Mouse (Mus musculus): Measurements from ENCODE around the gene C530025M09Rik. TPM values are rescaled to one million over a fixed set of nuclear protein-coding genes. Genes with fewer than 3 reads are reported as not detected.

The C530025M09Rik gene
- polyA plus RNA-seq (2015; fragmentation: Nextera tagmentation; extraction: Ambion mirVana) = not detected in 2 replicates

DNA sequence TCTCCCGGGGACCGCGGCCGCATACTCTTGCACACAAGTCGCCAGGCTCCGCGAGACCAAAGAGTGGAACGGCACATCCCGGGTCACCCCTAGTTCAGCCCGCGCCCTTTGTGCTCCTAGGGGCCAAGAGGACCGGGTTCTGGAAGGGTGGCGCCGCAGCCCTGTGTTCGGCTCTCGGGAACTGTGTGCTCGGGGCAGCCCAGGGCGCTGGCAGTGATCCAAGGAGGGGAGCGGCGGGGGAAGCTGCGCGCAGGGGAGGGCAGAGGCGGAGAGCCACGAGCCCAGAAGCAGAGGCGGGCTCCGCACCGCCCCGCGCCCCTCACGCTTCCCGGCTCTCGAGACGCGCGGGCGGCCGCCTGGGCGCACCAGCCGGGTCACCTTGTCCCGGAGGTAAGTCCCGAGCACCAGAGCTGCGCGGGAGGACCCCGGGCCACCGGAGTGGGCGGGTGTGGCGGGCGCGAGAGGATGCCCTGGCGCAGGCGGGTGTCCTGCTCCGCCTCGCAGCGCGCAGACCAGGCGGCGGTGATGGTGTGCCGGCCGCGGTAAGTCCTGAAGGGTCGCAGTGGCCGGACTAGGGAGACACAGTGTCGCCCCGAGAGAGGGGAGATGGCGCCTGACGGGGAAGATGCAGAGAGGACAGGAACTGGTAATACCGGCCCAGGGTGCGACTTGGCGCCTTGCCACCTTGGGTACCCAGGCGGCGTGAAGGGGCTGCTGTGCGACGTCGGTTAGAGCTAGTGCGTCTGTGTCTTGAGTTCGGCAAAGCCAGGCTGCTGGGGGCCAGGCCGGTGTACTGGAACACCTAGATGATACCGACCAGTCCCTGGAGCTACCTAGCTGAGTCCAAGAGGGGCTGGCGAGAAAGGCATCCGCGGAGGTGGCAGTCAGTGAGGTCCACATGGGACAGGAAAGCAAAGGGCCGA is at the start of gene C530025M09Rik:
Gene C530025M09Rik, minus strand, starts transcription at position 678 of the 923 bp plus-strand sequence.
- H3K9ac ChIP-seq = peak within 1 kb of the TSS; percentile 15
- peak within 1 kb of the TSS; percentile 97 for H3K4me2 ChIP-seq
- H3K4me1 ChIP-seq = peaks cover 26% of the 10 kb centered on the region
- H3K9me3 ChIP-seq = no peaks in the 10 kb centered on the region
- peaks cover 41% of the 10 kb centered on the region for H3K27me3 ChIP-seq
- WGBS = under 1% methylated on average over 79 of the region's 82 CpGs
- H3K36me3 ChIP-seq = no peaks in the 10 kb centered on the region
- H3K4me3 ChIP-seq = peak within 1 kb of the TSS; percentile 55
- no peak within 1 kb of the TSS for H3K27ac ChIP-seq
- ATAC-seq (ENCODE audit: insufficient number of reproducible peaks, low FRiP score, low TSS enrichment, low read depth) = peak; percentile 60; the same call in 1 of the 2 replicates

- no peak overlapping the region for H3K9ac ChIP-seq
- no peak overlapping the region for H3K27ac ChIP-seq
- H3K4me1 ChIP-seq = no peaks in the 10 kb centered on the region
- no peaks in the 10 kb centered on the region for H3K9me3 ChIP-seq
- no peak for ATAC-seq (ENCODE audit: insufficient number of reproducible peaks, low FRiP score, low TSS enrichment, low read depth)
- H3K4me2 ChIP-seq = no peak overlapping the region
- H3K4me3 ChIP-seq = no peak overlapping the region
- H3K27me3 ChIP-seq = no peaks in the 10 kb centered on the region
- 72% methylated on average over 2 of the region's 2 CpGs for WGBS
- no peaks in the 10 kb centered on the region for H3K36me3 ChIP-seq
These were observed 46.9 kb upstream of the C530025M09Rik start for GRCm38 (mm10) chr2:149877954-149878353.

- no peak for ATAC-seq (ENCODE audit: insufficient number of reproducible peaks, low FRiP score, low TSS enrichment, low read depth)
- no peak overlapping the region for H3K27ac ChIP-seq
- no peak overlapping the region for H3K4me2 ChIP-seq
- 85% methylated on average over 3 of the region's 3 CpGs for WGBS
- H3K27me3 ChIP-seq = no peaks in the 10 kb centered on the region
- H3K9me3 ChIP-seq = no peaks in the 10 kb centered on the region
- H3K9ac ChIP-seq = no peak overlapping the region
- H3K4me3 ChIP-seq = no peak overlapping the region
- no peaks in the 10 kb centered on the region for H3K4me1 ChIP-seq
- H3K36me3 ChIP-seq = no peaks in the 10 kb centered on the region
These were observed 42.3 kb upstream of the C530025M09Rik start for GRCm38 (mm10) chr2:149873346-149873745.

DNA sequence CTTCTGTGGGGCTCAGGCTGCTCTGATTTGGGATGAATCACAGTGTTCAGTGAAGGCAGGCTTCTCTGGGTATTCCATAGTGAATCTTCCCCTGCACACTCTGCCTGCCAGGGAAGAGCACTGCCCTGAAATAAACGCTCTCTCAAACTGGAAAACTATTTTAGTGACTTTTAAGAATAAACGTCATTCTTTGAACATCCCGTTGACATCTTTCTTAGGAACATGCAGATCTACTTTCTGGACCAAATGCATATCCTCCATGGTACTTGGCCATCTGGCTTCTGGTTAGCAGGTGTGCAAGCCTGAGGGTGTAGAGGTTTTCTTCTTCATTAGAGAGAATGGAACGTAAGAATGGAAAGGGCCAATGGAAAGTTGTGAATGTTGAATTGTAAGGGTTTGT is 41.5 kb upstream of the C530025M09Rik start:
- Histone ChIP-seq H3K36me3 (no peaks in the 10 kb centered on the region), H3K4me3 (no peak overlapping the region), H3K27me3 (no peaks in the 10 kb centered on the region), H3K9ac (no peak overlapping the region), H3K27ac (no peak overlapping the region), H3K4me2 (no peak overlapping the region), H3K9me3 (no peaks in the 10 kb centered on the region), H3K4me1 (no peaks in the 10 kb centered on the region)
- 78% methylated on average over 4 of the region's 4 CpGs for WGBS
- no peak for ATAC-seq (ENCODE audit: insufficient number of reproducible peaks, low FRiP score, low TSS enrichment, low read depth)

DNA sequence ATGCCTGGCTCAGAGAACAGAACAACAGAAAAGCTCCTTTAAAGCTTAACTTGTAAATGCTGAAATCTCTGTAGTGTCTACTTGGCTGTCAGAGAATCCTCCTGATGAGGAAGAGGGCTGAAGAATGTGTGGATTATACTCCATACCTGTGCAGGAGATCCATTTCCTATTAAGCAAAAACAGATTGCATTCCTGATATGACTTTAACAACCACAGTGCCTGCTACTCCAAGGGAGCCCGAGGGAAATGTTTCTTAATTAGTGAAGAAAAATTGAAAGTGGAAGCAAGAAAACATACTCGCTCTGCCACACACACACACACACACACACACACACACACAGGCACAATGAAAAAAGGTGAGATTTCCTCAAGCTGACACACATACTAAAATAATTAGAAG is 39.5 kb upstream of the C530025M09Rik start:
- ATAC-seq (ENCODE audit: insufficient number of reproducible peaks, low FRiP score, low TSS enrichment, low read depth) = no peak
- H3K27ac ChIP-seq = no peak overlapping the region
- H3K36me3 ChIP-seq = no peaks in the 10 kb centered on the region
- no peaks in the 10 kb centered on the region for H3K4me1 ChIP-seq
- H3K4me3 ChIP-seq = no peak overlapping the region
- WGBS = 33% methylated on average over 2 of the region's 2 CpGs
- H3K27me3 ChIP-seq = no peaks in the 10 kb centered on the region
- no peak overlapping the region for H3K4me2 ChIP-seq
- H3K9me3 ChIP-seq = no peaks in the 10 kb centered on the region
- no peak overlapping the region for H3K9ac ChIP-seq

DNA sequence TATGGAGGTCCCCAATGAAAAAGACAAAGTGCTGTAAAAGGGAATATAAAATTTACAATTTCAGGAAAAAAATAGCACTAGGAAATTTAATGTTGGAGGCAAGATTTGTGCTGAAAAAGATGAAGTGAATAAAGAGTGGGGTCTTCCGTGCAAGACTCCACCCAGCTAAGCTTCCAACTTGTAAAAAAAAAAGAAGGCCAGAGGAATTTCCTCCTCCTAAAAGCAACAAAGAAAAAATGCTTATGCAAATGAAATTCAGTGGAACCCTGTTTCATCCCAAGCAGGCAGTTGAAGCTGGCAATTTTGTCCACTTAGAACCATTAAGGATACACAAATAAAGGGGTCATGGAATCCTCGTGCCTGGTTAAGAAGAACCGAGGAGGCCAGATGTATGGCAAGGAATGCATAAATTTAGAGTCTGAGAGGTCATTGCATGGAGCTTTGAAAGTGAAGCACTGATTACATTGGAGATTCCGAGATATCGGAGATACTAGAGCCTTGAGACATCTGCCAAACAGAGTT is 35.0 kb upstream of the C530025M09Rik start:
- H3K4me3 ChIP-seq = no peak overlapping the region
- H3K9ac ChIP-seq = no peak overlapping the region
- H3K36me3 ChIP-seq = no peaks in the 10 kb centered on the region
- H3K4me1 ChIP-seq = no peaks in the 10 kb centered on the region
- H3K4me2 ChIP-seq = no peak overlapping the region
- no peaks in the 10 kb centered on the region for H3K27me3 ChIP-seq
- no peaks in the 10 kb centered on the region for H3K9me3 ChIP-seq
- no peak for ATAC-seq (ENCODE audit: insufficient number of reproducible peaks, low FRiP score, low TSS enrichment, low read depth)
- WGBS = 77% methylated on average over 5 of the region's 5 CpGs
- no peak overlapping the region for H3K27ac ChIP-seq

- H3K4me1 ChIP-seq = no peaks in the 10 kb centered on the region
- no peak for ATAC-seq (ENCODE audit: insufficient number of reproducible peaks, low FRiP score, low TSS enrichment, low read depth)
- 83% methylated on average over 3 of the region's 3 CpGs for WGBS
- no peaks in the 10 kb centered on the region for H3K27me3 ChIP-seq
- H3K4me2 ChIP-seq = no peak overlapping the region
- H3K27ac ChIP-seq = no peak overlapping the region
- no peaks in the 10 kb centered on the region for H3K9me3 ChIP-seq
- no peak overlapping the region for H3K9ac ChIP-seq
- H3K4me3 ChIP-seq = no peak overlapping the region
- no peaks in the 10 kb centered on the region for H3K36me3 ChIP-seq
These were observed 30.0 kb upstream of the C530025M09Rik start for GRCm38 (mm10) chr2:149861002-149861401.

DNA sequence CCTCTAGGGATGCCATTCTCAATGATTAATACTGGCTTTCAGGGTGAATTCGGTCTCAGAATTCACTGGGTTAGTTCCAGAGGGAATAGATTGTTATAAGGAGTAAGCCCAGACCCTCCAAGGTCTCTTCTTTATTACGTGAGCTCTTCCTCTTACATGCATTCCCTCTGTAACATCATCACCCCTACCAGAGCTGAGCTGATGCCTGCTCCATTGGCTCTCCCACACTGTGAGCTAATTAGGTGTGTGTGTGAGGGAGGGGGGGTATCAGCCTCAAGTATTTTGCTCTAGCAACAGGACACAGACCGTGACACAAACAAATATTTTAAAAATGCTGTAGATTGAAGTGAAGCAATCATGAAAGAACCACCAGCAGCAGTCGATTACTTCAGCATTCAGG is 17.8 kb upstream of the C530025M09Rik start:
- Histone ChIP-seq H3K4me3 (no peak overlapping the region), H3K36me3 (no peaks in the 10 kb centered on the region), H3K4me1 (no peaks in the 10 kb centered on the region), H3K9me3 (no peaks in the 10 kb centered on the region), H3K4me2 (no peak overlapping the region), H3K9ac (no peak overlapping the region), H3K27me3 (no peaks in the 10 kb centered on the region), H3K27ac (no peak overlapping the region)
- WGBS = 52% methylated on average over 4 of the region's 4 CpGs
- no peak for ATAC-seq (ENCODE audit: insufficient number of reproducible peaks, low FRiP score, low TSS enrichment, low read depth)

- Histone ChIP-seq H3K9ac (no peak overlapping the region), H3K27ac (no peak overlapping the region), H3K4me2 (no peak overlapping the region), H3K36me3 (no peaks in the 10 kb centered on the region), H3K9me3 (no peaks in the 10 kb centered on the region), H3K4me3 (no peak overlapping the region), H3K4me1 (no peaks in the 10 kb centered on the region), H3K27me3 (no peaks in the 10 kb centered on the region)
- WGBS = 47% methylated on average over 2 of the region's 2 CpGs
- ATAC-seq (ENCODE audit: insufficient number of reproducible peaks, low FRiP score, low TSS enrichment, low read depth) = no peak
These were observed 13.6 kb upstream of the C530025M09Rik start for GRCm38 (mm10) chr2:149844575-149844974.

DNA sequence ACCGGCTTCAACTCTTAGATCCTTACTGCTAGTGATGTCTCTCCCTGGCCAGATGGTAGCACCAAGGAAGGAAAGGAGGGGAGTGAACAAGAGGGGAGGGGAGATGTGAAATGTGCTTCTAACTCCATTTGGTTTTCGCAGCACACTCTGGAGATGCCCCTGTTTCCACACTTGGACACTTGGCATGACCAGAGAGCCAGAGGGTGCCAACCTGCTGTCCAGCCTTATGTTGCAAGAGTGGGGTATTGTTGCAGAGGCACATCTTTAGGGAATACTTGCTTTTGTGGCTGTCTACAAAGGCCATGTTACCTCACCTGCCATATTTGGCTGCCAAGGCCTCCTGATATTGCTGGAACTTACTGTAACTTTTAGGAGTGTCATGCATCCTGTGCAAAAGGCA is 8.7 kb upstream of the C530025M09Rik start:
- Histone ChIP-seq H3K4me3 (no peak overlapping the region), H3K4me2 (no peak overlapping the region), H3K4me1 (no peaks in the 10 kb centered on the region), H3K9ac (no peak overlapping the region), H3K36me3 (no peaks in the 10 kb centered on the region), H3K27me3 (no peaks in the 10 kb centered on the region), H3K27ac (no peak overlapping the region), H3K9me3 (no peaks in the 10 kb centered on the region)
- ATAC-seq (ENCODE audit: insufficient number of reproducible peaks, low FRiP score, low TSS enrichment, low read depth) = no peak
- WGBS = 72% methylated on average over 2 of the region's 2 CpGs

GRCm38 (mm10) chr2:149836471-149837135 is 5.6 kb upstream of the C530025M09Rik start:
- Histone ChIP-seq H3K9ac (no peak overlapping the region), H3K4me1 (peaks cover 9% of the 10 kb centered on the region), H3K27ac (no peak overlapping the region), H3K9me3 (no peaks in the 10 kb centered on the region), H3K27me3 (peaks cover 14% of the 10 kb centered on the region), H3K36me3 (no peaks in the 10 kb centered on the region), H3K4me2 (no peak overlapping the region), H3K4me3 (no peak overlapping the region)
- no peak for ATAC-seq (ENCODE audit: insufficient number of reproducible peaks, low FRiP score, low TSS enrichment, low read depth)
- WGBS = 72% methylated on average over 2 of the region's 2 CpGs

- Histone ChIP-seq H3K4me2 (no peak overlapping the region), H3K9me3 (no peaks in the 10 kb centered on the region), H3K4me3 (no peak overlapping the region), H3K9ac (no peak overlapping the region), H3K36me3 (no peaks in the 10 kb centered on the region), H3K4me1 (peaks cover 24% of the 10 kb centered on the region), H3K27me3 (peaks cover 29% of the 10 kb centered on the region), H3K27ac (no peak overlapping the region)
- ATAC-seq (ENCODE audit: insufficient number of reproducible peaks, low FRiP score, low TSS enrichment, low read depth) = no peak
- WGBS = 100% methylated on average over 1 of the region's 1 CpGs
These were observed 4.1 kb upstream of the C530025M09Rik start for GRCm38 (mm10) chr2:149835091-149835490.
